Mouse (Mus musculus): Measurements from ENCODE around the gene Cntn5.
A peak's percentile ranks its signal among the peaks of the same experiment; 100 is the strongest.

Gene Cntn5

DNA sequence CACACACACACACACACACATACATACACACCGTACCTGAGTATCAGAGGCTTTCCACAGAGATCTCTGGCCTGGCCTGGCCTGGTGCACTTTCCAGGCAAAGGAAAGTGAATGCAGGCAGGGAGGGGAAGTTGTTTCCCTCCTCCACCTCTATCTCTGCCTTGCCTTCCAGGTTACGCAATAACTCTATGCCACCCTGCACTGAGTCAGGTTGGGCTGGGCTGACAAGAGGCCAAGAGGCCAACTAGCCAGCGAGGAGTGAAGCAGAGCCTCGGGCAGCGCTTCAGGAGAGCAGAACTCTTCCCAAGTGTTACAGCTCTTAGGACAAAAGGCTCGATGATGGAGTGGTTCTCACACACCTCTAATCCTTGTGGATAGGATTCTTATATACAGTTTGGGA, 1018.4 kb downstream of the Cntn5 start:
- DNase-seq, result peak; percentile 8 to 19

GRCm38 (mm10) chr9:9882779-9883383, 1021.7 kb downstream of the Cntn5 start:
- peak; percentile 69 to 80 for DNase-seq

DNA sequence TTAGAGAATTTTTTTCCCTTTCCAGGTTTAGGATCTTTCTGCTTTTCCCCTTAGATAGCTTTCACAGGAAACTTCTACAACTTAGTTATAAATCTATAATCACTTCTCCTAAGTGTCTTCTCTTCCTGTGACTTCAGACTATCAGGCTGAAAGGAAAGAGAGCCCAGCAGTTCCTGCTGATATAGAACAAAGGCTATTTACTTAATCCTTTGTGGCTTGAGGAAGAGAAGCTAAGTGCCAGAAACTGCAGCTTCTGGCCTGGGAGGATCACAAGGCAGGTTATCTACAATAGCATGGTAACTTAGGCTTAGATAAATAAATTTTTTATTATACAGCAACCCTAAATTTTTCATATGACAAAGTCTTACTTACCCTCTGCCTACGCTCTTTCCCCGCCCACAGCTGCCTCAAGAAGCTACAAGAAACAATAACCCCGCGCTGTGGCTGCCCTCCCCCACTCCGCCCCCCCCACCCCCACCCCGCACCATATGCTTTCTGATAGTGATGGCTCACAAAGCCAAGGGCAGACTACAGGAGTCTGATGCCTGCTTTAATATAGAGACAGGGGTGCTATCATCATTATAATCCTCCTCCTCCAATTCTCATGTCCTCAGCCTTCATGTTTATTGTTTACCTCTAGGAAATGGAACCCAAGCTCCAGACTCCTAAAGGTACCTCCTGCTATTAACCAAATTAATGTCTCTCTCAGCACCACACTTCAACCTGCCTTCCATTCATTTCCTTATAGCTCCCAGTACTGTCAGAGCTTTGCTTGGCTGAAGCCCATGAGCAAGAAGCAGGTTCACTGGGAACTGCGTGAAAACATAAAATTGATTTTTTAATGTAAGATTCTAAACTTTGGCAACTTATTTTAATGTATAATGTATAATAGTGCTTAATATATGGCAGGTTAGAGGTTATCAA, 1032.2 kb downstream of the Cntn5 start:
- no peak for DNase-seq

DNA sequence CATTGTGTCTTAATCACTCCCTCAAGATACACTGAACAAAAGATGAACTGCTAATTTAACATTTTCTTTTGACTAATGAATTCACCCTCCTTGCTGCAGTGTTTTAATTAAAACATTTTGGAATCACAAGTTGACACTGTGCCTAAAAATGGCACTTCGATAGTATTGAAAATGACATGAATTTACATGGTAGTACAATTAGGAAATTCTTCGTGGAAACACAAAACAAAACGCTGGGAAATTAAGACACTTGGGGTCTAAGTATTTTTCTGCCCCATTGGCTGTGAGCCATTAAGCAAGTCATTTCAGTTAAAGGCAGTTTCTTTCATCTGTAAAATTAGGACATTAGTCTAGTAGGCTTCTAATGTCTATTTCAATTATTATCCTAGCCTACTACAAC, 1043.9 kb downstream of the Cntn5 start:
- no peak for DNase-seq

DNA sequence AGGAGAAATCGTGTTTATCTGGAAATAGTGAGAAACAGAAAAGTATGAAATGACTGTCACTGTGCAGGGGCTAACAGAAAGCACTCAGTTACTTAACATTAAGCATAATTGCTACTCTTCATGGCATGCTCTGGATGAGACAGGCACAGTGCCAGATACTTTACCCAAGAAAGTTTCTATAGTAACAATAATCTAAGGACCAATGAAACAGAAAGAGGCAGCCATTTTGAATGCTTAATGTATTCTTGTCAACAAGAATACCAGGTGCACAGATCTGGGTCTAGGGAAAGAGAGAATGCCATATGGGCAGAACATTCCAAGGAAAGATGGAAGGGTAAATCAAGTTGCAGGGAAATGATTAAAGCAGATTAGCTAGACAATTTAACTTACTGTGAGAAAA, 1045.3 kb downstream of the Cntn5 start:
- no peak for DNase-seq

DNA sequence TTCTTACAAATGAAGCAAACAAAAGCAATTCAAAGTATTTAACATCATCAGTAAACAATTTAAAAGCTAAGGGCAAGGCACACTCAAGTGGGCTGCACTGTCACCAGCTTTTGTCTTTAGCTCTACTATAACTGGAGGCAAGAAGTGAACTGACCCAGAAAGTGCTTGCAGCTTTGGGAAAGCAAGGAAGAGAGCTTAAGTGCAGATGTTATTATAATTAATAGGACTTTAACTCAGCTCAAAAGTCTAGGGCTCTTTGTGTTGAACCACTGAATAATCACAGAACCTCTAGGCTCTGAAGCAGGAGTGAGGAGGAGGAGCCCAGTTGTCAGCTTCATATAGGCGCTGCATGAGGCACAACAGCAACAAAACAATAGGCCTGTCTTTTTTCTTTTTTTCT, 1049.8 kb downstream of the Cntn5 start:
- DNase-seq, result no peak

- DNase-seq, result no peak
Observed at GRCm38 (mm10) chr9:9830231-9830630, 1074.3 kb downstream of the Cntn5 start.

- DNase-seq, result no peak
Observed at GRCm38 (mm10) chr9:9819963-9820362, 1084.6 kb downstream of the Cntn5 start.

- no peak for DNase-seq
Observed at GRCm38 (mm10) chr9:9817477-9817876, 1087.1 kb downstream of the Cntn5 start.

- no peak for DNase-seq
Observed at GRCm38 (mm10) chr9:9799546-9799945, 1105.0 kb downstream of the Cntn5 start.

DNA sequence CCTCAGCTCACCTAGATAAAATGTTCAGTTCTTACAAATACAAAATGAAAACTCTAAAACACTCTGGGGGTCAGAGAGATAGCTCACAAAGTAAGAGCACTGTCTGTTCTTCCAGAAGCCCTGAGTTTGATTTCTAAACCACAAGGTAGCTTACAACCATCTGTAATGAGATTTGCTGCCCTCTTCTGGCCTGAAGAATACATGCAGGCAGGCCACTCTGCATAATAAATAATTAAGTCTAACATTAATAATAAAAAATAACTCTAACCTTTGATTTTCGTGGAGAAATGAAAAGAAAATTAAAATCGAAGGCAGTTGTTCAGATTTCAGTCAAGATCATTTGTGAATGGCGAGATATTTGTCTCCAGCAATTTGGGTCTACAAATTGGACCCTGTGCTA, 1120.9 kb downstream of the Cntn5 start:
- no peak for DNase-seq

- DNase-seq, result no peak
Observed at GRCm38 (mm10) chr9:9781157-9781884, 1123.3 kb downstream of the Cntn5 start.

DNA sequence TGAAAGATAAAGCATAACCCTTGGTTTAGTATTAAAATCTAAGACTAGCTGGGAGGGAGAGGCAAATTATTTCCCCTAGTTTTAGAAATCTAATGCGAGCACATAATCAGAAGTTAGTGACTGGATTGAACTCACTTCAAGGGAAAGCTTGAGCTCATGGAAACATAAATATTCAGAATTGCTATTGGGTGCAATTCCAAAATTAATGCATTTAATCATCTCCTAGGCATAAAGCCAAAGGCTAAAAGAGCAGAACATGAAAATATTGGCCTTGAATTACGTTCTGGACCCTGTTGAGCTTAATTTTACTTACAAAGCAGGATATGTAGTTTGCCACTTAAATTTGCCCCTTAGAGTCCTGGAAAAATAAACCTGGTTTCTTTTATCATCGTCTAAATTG, 1124.9 kb downstream of the Cntn5 start:
- DNase-seq, result no peak

- DNase-seq, result no peak
Observed at GRCm38 (mm10) chr9:9770777-9771176, 1133.8 kb downstream of the Cntn5 start.

DNA sequence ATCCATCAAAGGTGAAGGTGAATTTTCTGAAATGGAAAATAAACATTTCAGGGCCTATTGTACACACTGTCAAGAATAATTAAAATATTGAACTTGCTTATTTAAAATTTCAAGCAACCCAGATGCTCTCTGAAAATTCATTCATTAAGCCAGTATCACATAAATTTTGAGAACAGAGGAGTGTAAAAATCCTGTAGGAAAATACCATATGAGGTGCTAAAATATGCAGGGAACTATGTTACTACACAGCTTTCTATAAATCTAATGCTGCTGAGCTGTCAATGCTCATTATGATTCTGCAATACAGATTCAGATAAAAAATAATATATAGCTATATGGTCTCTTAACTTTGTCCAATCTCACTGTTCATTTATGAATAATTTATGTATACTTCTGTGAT, 1134.9 kb downstream of the Cntn5 start:
- DNase-seq, result no peak

- DNase-seq, result no peak
Observed at GRCm38 (mm10) chr9:9718145-9718544, 1186.4 kb downstream of the Cntn5 start.

GRCm38 (mm10) chr9:9708671-9709070, 1195.9 kb downstream of the Cntn5 start:
- DNase-seq, result peak; percentile 43 to 60

DNA sequence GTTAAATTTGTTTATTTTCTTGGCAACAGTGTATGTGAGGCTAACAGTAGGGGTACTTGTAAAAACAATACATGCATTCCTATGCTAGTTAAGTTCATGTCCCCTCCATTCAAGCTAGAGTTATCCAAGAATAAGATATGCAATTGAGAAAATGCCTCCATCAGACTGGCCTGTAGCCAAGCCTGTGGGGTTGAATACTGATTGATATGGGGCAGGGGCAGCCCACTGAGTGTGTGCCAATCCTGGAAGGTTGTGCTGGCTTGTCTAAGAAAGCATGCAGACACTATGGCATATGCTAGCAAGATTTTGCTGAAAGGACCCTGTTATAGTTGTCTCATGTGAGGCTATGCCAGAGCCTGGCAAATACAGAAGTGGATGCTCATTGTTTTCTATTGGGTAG, 1196.8 kb downstream of the Cntn5 start:
- DNase-seq, result peak in 1 of 2 experiments; percentile 9

DNA sequence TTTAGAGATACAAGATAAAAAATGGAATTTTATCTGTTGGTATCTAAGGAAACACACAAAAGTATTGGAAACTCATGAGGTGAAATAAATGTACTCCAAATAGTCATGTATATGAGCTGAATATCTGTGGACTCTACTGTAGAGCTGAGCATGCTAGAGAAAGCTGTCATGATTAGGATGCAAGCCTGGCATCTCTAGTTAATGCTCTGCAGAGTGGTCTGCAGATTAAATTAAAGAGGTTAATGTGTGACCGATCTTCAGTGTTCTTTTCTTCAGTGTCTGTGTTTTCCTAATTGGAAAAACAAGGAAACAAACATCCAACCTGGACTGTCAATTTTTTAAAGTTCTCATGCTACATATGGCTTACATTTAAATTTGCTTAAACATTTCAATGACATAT, 1199.4 kb downstream of the Cntn5 start:
- DNase-seq, result peak in 1 of 2 experiments; percentile 5

DNA sequence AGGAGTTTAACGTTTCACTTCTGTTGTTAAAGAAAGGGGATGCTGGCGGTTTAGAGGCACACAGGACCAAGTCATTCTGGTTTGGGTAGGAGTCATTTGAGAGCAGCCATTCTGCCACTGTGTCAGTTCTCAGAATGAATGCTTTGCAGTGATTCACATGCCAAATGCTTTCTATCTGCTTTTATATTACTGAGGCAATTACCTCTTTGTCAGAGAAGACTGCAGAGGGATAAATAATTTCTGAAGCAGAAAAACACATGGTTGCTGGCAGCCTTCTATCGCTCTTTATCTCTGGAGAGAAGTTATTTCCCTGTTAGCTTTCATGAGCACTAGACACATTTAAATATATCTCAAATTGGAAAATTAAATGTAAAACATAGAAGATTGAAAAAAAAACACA, 1207.9 kb downstream of the Cntn5 start:
- DNase-seq, result no peak

- no peak for DNase-seq
Observed at GRCm38 (mm10) chr9:9682348-9682884, 1222.2 kb downstream of the Cntn5 start.

GRCm38 (mm10) chr9:9676078-9676477, 1228.5 kb downstream of the Cntn5 start:
- no peak for DNase-seq

DNA sequence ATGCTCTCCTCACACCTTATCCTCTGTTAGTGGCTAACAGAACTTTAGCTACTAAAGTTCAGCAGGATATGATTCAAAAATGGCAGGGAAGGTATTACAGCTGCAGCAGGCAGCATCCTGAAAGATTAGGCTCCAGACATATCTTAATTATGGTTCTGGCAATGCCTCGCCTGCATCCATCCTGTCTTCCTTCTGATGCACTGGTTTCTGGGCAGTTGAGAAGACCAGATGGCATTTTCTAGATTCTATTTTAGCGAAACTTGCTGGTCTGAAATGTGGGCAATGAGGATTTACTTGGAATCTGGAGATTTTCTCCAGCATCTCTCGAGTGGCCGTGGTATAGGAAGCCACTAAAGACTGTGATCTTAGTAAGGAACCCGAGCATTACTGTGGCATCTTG, 1230.0 kb downstream of the Cntn5 start:
- DNase-seq, result no peak

Measured in kidney, adult 8-10 months (tissue).